Mouse (Mus musculus): ENCODE data around the gene Klhl29.

The Klhl29 gene

GRCm38 (mm10) chr12:5125907-5126306 is 249.6 kb downstream of the Klhl29 start:
- DNase-seq (ENCODE audit: low spot score in 2 of 2), result no peak

DNA sequence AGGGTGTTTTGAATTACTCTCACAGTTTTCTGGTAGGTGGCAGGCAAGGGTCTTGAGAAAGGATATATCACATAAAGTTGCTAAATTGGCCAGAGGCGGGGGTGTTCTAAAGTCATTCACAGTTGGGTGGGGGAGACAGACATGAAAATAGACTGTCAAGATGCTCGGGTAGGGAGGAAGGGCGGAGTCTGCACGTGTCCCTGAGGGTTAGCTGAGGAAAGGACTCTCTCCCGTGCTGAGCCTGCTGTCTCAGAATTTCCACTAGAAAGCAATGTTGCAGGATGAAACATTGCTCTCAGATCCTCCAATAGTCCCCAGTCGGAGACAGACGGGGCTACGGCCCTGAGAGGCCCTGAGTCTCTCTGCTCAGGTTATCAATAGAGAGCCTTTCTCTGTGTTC is 252.5 kb downstream of the Klhl29 start:
- DNase-seq (ENCODE audit: low spot score in 2 of 2), result no peak

DNA sequence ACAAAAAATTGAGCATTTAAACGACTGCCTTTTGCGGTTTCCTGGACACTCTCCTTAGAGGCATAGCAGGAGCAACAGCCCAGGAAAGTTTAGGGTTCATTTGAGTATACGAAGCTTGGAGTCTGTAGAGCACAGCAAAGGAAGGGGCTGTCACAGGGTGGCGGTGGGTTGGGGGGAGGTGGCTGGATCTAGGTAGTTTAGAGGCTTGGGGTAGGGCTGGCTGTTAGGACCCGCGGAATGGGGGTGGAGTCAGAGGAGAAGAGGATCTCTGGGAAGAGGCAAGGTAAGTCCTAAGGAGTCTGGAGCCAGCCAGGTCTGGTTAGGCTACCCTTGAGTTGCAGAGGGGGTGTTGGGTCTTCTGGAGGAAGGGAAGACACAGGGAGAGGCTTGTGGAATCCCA is 255.2 kb downstream of the Klhl29 start:
- no peak for DNase-seq (ENCODE audit: low spot score in 2 of 2)

- peak; percentile 31 to 49 for DNase-seq (ENCODE audit: low spot score in 2 of 2)
Observed at GRCm38 (mm10) chr12:5119726-5120125, 255.8 kb downstream of the Klhl29 start.

GRCm38 (mm10) chr12:5119286-5119685 is 256.2 kb downstream of the Klhl29 start:
- no peak for DNase-seq (ENCODE audit: low spot score in 2 of 2)

DNA sequence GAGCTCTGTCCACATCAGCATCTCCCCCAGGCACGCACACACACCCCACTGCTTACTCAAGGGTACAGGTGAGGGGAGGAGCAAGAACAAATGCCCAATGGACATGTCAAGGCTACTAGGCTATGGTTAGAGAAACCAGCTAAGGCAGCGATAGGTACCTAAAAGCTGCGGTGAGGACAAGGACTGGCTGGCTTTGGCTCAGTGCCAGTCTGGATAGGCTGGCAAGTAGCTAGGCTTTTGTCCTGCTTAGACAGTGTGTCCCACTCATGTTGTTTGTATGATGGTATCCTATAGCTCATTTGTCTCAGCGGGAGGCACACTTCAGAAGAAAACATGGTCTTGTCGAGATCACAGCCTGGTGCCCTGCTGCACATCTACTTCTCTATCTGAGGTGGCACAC is 258.9 kb downstream of the Klhl29 start:
- no peak for DNase-seq (ENCODE audit: low spot score in 2 of 2)

GRCm38 (mm10) chr12:5114631-5115030 is 260.9 kb downstream of the Klhl29 start:
- DNase-seq (ENCODE audit: low spot score in 2 of 2), result no peak

DNA sequence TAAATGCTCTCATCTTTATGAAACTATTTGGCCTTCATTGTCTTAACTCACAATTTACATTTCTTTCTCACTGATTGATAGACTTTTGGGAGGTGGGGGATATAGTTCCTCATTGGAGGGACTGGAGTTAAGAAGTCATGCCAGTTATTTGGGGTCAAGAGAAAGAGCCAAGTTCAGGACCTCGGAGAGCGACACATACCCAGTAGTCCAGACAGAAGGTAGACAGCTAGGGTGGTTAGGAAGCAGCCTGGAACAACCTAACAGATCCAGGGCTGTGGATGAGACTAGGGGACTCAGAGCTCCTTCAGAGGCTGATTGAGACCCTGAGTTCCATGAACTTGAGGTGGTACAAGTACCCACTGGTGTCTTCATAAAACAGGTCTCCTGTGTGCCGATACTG is 264.1 kb downstream of the Klhl29 start:
- peak in 1 of 2 experiments; percentile 4 for DNase-seq (ENCODE audit: low spot score in 2 of 2)

DNA sequence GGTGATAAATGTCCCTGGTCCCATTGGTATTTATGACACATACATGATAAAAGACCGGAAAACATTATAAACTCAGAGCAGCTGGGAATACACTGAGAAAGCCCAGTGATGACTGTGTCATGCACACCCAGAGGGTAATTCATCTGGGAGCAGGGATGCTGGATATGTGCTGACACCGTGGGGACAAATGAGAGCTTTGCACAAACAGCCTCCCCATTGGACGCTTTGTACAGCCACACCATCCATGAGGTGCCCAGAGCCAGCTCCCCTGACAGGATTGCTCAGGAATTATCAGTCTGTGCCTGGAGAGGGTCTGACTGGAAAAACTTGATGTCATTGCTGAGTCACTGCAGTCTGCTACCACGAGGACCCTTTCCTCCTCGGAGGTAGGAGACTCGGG is 266.9 kb downstream of the Klhl29 start:
- DNase-seq (ENCODE audit: low spot score in 2 of 2), result no peak

DNA sequence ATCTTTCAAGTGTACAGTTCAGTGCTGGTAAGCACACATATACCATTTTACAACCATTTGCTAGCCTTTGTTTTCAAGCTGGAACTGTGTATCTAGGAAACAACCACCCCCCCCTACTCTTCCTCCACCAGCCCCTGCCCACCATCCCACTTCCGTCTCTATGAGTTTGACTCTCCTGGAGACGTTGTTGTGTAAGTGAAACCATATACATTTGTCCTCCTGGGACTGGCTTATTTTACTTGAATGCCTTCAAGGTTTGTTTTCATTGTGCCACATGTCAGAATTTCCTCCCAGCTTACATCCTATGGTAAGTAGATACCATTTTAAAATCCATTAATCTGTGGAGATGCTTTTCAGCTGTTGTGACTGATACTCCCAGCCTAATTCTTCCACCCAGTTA is 267.7 kb downstream of the Klhl29 start:
- no peak for DNase-seq (ENCODE audit: low spot score in 2 of 2)

GRCm38 (mm10) chr12:5104422-5105052 is 270.9 kb downstream of the Klhl29 start:
- no peak for DNase-seq (ENCODE audit: low spot score in 2 of 2)

- DNase-seq (ENCODE audit: low spot score in 2 of 2), result no peak
Observed at GRCm38 (mm10) chr12:5101411-5102024, 274.0 kb downstream of the Klhl29 start.

- no peak for DNase-seq (ENCODE audit: low spot score in 2 of 2)
Observed at GRCm38 (mm10) chr12:5099572-5099971, 275.9 kb downstream of the Klhl29 start.

- DNase-seq (ENCODE audit: low spot score in 2 of 2), result no peak
Observed at GRCm38 (mm10) chr12:5088639-5089038, 286.8 kb downstream of the Klhl29 start.

DNA sequence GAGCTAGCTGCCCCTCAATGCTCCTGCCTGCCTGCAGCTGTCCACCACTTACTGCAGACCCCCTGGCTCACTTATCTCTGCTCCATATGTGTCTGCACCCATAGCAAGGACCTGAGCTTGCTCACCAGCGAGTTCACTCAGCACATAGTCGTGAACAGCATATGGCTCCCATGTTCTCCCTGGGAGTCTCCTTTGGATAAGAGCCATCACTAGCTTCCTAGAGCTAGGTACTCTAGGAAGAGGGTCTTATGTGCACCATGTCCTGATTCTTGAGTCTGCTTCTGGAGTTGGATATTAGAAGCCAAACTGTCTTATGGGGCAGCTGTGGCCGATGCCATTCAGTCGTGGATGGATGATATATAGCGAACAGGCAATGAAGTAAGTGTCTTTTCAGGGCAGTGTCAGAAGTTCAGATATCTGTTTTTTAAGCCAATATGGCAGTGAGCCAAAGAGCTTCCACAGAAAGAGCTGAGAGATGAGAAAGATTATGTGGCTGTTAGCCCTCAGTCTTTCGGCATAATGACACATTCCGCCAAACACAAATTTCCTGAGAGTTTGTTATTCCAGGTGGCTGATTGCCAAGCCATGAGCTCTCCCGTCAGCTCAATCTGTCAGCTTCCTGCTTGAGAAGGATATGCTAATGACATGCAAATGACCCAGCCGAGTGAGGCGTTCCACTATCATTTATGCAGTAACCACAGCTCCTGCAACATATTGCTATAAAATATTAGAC is 287.5 kb downstream of the Klhl29 start:
- DNase-seq (ENCODE audit: low spot score in 2 of 2), result no peak

- DNase-seq (ENCODE audit: low spot score in 2 of 2), result no peak
Observed at GRCm38 (mm10) chr12:5084714-5085113, 290.8 kb downstream of the Klhl29 start.

DNA sequence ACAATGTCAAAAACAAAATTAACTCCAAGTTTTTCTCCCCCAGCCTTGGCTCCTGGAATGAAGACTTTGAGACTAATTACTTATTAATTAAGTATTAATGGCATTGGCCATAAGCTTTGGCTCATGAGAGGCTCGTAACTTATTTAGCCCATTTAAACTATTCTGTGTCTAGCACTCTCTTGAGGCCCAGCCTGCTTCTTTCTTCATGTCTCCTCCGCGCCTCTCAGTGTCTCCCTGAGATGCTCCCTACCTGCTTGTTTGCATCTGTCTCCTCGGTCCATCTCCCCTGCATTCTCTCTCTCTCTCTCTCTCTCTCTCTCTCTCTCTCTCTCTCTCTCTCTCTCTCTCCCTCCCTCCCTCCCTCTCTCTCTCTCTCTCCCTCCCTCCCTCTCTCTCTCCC is 294.0 kb downstream of the Klhl29 start:
- DNase-seq (ENCODE audit: low spot score in 2 of 2), result no peak

- DNase-seq (ENCODE audit: low spot score in 2 of 2), result no peak
Observed at GRCm38 (mm10) chr12:5073191-5073590, 302.3 kb downstream of the Klhl29 start.

GRCm38 (mm10) chr12:5070131-5070530 is 305.4 kb downstream of the Klhl29 start:
- DNase-seq (ENCODE audit: low spot score in 2 of 2), result no peak

DNA sequence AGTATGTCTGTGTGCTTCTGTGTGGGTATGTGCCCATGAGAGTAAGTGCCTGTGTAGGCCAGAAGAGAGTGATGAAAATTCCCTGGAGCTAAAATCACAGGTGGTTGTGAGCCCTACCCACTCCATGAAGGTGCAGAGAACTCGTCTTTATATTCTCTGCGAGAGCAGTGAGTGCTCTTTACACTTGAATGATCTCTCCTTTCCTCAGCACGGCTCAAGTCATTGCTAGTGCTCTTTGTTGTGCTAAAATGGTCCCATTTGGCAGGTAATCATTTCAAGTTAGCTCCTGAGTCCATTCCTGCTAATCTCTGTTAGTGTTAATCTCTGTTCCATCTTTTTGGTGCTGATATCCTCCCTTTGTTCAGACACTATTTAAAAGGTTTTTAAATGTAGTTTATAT is 307.9 kb downstream of the Klhl29 start:
- no peak for DNase-seq (ENCODE audit: low spot score in 2 of 2)

- DNase-seq (ENCODE audit: low spot score in 2 of 2), result no peak
Observed at GRCm38 (mm10) chr12:5048104-5048503, 327.4 kb downstream of the Klhl29 start.

DNA sequence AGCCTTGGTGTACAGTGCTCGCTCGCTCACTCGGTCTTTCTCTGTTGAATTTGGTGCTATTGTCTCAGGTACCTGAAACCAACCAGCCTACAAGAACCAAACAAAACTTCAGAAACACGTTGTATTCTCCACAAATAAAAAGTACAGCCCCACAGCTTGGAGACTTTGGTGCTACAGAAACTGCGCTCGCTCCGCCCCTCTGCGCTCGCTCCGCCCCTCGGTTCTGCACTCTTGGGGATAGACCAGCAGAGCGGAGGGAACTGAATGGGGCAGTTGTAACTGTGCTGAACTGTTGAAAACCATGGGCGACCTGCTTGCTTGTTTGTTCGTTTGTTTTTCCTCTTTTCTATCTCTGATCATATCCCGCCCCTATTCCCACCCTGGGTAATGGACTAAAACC is 331.3 kb downstream of the Klhl29 start:
- DNase-seq (ENCODE audit: low spot score in 2 of 2), result no peak

DNA sequence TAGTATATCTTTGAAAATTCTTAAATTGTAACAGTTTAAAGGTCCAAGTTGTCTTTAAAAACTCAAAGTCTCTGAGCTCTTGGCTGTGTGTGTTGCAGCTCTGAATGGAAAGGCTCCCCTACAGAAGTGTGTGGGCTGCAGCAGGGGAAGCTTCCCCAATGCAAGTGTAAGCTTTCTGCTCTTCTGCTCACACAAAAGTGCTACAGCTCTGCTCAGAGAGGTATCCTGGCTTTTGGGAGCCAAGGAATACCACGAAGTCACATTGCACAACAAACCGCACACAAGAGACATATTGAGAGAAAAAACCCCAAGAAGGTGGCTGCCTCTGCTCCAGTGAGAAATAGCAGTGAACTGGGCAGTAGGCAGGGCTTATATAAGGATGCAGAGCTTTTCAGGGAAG is 337.5 kb downstream of the Klhl29 start:
- no peak for DNase-seq (ENCODE audit: low spot score in 2 of 2)
